Mouse (Mus musculus) G1E (cell line): ENCODE measurements around the gene Ankrd31.

Experiments used
- CTCF ChIP-seq: IDR thresholded peaks from 2 replicates; pipeline ENCODE4 v1.5.1; 2012; ENCODE audit warnings: low read depth, low read length, inconsistent platforms, mixed read lengths
- TAL1 ChIP-seq: conservative IDR thresholded peaks from 2 replicates; pipeline ENCODE4 v1.6.1; 2012; ENCODE audit warnings: low read depth, low read length, inconsistent platforms, mixed read lengths

GRCm38 (mm10) chr13:96878220-96879057, 130.4 kb downstream of the Ankrd31 start:
- TF ChIP-seq CTCF (no peak), TAL1 (no peak)
